Mouse (Mus musculus): ENCODE measurements around the gene Cend1.

Gene Cend1

DNA sequence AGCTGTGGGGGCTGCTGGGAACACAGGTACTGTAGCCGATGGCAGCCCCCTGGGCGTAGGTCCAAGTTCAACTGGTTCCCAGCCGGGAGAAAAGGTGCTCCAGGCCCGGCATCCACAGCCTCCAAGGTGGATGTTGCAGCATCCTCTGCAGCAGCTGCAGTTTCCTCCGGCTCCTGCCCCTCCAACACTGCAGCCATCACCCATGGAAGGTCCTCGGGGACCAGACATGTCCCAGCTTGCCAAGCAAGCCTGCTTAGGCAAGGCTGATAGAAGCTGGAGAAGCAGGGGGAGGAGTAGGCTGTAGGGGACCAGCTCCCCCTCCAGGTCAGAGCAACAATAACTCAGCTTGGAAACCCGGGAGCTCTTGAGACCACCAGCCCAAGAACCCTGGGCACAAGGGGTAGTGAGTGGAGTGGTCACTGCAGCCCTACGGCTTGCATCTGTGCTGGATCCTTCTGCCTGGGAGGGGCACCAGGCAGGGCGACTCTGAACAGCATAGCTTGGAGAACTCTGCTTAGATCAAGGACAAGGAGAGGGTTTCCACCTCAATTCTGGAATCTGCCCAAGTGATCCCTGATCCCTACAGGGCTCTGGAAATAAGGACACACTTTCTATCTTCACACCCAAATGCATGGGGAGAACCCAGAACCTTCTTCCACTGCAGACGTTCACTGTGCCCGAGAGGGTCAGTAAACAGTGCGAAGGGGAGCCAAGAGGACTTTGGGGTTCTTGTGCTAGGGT, 14.0 kb upstream of the Cend1 start:
- no peak for DNase-seq (ENCODE audit: low spot score in 2 of 2)

GRCm38 (mm10) chr7:141442199-141442598, 12.9 kb upstream of the Cend1 start:
- no peak for DNase-seq (ENCODE audit: low spot score in 2 of 2)

- DNase-seq (ENCODE audit: low spot score in 2 of 2) = no peak
Observed at GRCm38 (mm10) chr7:141441460-141441859, 12.2 kb upstream of the Cend1 start.

GRCm38 (mm10) chr7:141440613-141441012, 11.3 kb upstream of the Cend1 start:
- DNase-seq (ENCODE audit: low spot score in 2 of 2) = peak in 1 of 2 experiments; percentile 49

DNA sequence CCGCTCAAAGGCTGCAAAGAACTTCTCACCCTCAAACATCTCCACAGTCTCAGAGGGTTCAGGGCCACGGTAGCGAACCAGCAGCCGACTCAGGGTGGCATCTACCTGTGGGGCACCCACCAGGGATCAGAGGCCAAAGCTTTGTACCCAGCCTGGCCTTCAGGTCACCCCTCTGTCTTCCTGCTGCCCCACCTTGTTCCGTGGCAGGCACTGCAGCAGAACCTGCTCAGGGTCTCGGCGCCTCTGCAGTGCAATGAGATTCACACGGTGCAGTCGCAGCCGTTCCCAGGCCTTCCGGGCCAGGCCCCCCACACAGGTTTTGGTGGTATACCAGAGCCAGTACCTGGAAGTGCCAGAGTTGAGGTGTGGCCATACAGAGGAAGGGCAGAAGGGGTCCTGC, 10.5 kb upstream of the Cend1 start:
- no peak for DNase-seq (ENCODE audit: low spot score in 2 of 2)

GRCm38 (mm10) chr7:141439140-141439679, 9.9 kb upstream of the Cend1 start:
- DNase-seq (ENCODE audit: low spot score in 2 of 2) = no peak

DNA sequence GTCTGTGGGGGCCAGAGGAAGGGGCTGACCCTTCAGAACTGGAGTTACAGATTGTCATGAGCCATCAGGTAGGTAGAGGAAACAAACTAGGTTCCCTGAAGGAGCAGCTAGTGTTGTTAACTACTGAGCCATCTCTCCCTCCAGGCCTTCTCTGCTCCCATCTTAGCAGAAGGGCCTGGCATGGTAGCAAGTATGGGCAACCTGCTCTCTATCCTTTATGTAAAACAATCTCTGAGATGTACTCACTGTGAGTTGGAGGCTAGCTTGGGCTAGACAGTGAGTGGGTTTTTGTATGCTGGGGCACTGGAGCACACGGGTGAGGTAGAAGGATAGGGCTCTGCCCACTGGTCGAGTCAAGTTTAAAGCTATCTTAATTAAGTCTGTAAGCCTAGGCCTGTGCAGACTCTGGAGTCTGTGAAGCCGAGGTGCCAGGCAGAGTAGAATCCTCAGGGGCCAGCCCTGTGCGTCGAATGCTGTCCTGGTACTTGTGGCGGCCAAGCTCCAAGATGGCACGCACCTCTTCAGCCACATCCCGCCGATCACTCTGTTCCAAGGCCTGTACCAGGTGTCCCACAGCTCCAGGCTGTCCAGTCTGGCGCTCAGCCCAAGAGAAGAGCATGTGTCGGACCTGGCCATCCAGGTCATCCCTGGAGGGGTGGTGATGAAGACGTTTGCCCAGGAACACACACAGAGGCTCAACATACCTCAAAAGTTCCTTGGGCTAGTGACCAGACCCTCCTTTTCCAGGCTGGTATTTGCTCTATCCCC, 9.1 kb upstream of the Cend1 start:
- DNase-seq (ENCODE audit: low spot score in 2 of 2) = no peak

DNA sequence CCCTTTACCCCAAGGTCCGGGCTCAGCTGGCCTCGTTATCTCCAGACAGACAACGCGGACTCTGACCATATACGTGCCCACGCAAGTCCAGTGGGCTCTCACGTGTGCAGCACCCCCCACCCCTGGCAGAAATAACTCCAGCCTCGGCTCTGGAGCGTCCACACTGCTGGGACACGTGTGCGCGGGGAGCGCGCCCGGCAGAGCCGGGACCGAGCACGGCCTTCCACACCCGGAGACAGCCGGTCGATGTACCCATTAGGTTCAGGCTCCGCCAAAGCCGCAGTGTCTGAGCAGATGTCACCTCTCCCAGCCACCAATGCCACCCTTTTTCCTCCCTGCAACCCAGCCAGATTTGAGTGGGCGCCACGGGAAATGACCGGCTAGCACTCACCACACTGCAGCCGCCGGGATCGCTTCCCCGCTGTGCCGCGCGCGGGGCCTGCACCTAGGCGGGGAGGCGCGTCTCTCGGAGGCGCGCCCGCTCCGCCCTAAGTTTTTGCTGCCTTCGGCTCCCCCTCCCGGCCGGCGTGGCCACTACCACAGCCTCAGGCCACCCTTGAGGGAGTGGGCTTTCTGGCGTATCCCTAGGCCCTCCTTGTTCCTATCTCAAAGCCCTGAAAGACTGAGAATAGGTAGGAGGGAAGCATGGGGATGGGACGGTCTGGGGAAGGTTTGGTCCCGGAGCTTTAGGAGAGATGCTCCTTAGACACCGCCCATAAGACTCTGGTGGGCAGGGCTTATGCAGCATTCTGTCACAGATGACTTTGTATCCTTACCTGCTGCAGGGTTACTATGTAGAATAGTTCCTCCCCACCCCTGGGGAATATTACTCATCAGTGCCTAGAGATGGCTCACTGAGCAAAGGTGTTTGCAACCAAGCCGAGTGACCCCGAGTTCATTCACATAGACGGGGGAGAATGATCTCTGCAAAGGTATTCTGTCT, 8.2 kb upstream of the Cend1 start, which contains the start of gene Slc25a22:
Gene Slc25a22 (minus strand): TSS at position 715 of the 943 bp plus-strand sequence.
- peak; percentile 83 to 85 for DNase-seq (ENCODE audit: low spot score in 2 of 2)

- DNase-seq (ENCODE audit: low spot score in 2 of 2) = no peak
Observed at GRCm38 (mm10) chr7:141436523-141436892, 7.2 kb upstream of the Cend1 start.

GRCm38 (mm10) chr7:141435856-141436522, 6.7 kb upstream of the Cend1 start:
- DNase-seq (ENCODE audit: low spot score in 2 of 2) = no peak

DNA sequence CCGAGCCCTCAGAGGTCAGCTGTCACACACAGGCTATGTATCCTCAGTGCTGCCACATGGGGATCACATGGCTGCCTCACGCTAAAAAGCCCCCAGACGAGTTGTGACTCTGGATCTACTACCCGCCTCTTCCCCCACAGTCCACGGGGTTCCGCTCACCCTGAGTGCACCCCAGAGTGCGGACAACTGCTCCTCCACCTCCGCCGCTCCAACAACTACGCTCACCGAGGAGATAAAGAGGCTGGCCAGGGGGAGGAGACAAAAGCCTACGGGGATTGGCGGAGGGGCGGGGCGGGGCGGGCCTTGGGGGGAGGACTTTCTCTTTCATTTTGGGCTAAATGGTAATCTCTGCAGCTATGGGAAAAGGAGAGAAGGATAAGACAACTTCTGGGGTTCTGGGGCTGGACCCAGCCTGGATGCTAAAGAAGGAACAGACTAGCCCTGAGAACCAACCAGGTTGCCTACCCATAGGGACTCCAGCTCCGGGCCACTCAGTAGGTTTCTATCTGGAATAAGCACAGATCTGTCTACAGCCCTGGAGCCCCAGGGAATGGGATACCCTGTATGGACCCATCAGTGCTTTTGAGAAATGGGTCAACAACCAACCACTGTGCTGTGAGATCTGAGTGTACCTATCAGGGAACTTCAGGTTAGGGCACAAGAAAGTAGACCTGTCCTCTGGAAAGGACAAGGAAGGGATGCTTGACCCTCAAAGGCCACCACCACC, 6.0 kb upstream of the Cend1 start:
- DNase-seq (ENCODE audit: low spot score in 2 of 2) = peak in 1 of 2 experiments; percentile 52

DNA sequence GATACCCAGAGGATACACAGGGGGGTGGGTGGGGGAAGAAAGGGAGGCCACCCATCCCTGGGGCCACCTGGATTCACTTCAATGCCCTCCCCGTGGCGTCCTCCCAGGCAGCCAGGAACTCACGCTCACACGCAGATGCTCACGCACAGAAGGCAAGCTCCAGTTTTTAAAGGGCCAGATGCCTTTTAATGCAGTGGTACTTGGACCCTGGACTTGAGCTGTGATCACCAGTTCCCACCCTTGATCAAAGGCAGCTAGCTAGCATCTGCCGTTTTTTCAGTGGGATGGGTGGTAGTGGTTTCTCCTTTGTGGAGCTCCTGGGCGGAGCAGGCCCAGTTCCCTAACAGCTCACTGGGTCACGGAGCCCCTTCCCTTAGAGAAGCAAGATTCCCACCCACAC, 5.2 kb upstream of the Cend1 start:
- peak; percentile 70 to 80 for DNase-seq (ENCODE audit: low spot score in 2 of 2)

DNA sequence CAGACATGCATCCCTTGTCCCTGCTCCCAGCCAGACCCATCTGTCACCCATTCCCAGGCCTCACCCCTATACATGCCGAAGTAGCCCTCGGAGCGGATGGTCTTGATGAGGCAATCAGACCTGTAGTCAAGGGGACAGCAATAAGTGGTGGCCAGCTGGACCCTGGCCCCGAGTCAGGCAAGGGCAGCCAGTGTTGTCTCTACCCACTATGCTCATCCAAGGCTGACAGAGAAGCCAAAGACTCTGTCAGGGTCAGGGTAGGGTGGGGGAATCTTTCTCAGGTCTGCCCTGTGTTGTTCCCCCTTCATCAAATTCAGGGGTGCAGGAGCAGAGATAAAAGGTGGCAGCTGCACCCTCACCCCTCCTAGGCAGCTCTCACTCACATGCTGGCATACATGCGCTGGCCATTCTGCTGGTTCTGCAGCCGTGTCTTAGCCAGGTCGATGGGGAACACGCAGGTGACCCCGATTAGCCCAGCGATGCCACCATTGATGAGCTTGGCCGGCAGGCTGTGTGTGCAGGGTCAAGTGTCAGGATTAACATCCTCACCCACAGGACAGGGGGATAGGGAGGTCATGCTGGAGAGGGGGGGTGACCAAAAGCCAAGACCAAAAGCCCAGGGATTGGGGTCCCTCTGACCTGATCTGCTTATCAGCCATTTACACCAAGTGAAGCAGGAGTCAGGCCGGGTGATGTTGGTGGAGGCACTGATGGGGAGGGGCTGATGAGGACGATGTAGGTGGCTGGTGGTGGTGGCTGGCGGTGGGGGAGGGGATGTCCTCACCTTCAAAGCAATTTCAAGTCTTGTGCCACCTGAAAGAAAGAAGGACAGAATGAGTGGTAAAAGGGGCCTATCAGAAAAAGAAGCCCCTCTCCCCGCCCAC, 4.5 kb upstream of the Cend1 start:
- DNase-seq (ENCODE audit: low spot score in 2 of 2) = no peak

GRCm38 (mm10) chr7:141432741-141433516, 3.6 kb upstream of the Cend1 start:
- DNase-seq (ENCODE audit: low spot score in 2 of 2) = no peak

- no peak for DNase-seq (ENCODE audit: low spot score in 2 of 2)
Observed at GRCm38 (mm10) chr7:141432186-141432611, 2.9 kb upstream of the Cend1 start.

GRCm38 (mm10) chr7:141431434-141432185, 2.3 kb upstream of the Cend1 start:
- DNase-seq (ENCODE audit: low spot score in 2 of 2) = no peak

GRCm38 (mm10) chr7:141430585-141431240, 1.4 kb upstream of the Cend1 start:
- no peak for DNase-seq (ENCODE audit: low spot score in 2 of 2)

Measured in frontal cortex, postnatal 36 days (tissue).